Mouse (Mus musculus): ENCODE data around the gene Ndfip2.

- TF ChIP-seq CTCF (IDR thresholded peaks at IDR 0.05; ENCODE audit: insufficient read depth, low read length) (no peak), POLR2A (IDR thresholded peaks at IDR 0.05; ENCODE audit: borderline replicate concordance, extremely low read depth, low read depth, low read length) (no peak)
Measured at GRCm38 (mm10) chr14:105254401-105254800, 4.0 kb upstream of the Ndfip2 start.

All from lung, adult 2 months (tissue).